Mouse (Mus musculus) Patski (cell line): ENCODE results near the gene Krt88. TPM values are rescaled to one million over a fixed set of nuclear protein-coding genes. Genes with fewer than 3 reads are reported as not detected.
A peak's percentile ranks its signal among the peaks of the same experiment; 100 is the strongest.

Source experiments
- ATAC-seq: fragments of 100-300 bp; one replicate; pipeline ENCODE4 v1.8.0; 2021
- CTCF ChIA-PET: fragments of 350-600 bp; sonication (Branson Sonifier 250); formaldehyde crosslinking; loops from one replicate; lab custom pipeline; 2022; ENCODE audit warnings: inconsistent platforms; lab: Charles Lee
- POLR2A ChIA-PET: fragments of 350-600 bp; sonication (Branson Sonifier 250); formaldehyde crosslinking; loops from one replicate; lab custom pipeline; 2022; ENCODE audit warnings: antibody characterized with exemption, inconsistent platforms; lab: Charles Lee
- DNase-seq: peaks from one replicate; pipeline ENCODE4 v3.0.0-alpha.2; 2011; ENCODE audit warnings: low read depth, low spot score
- H3K27me3 ChIP-seq: fragments of 371-371 bp; one replicate; pipeline ENCODE4 v1.5.1; 2021
- CTCF ChIP-seq: fragments of 100-300 bp; IDR thresholded peaks from one replicate; pipeline ENCODE4 v1.5.1; 2021
- in situ Hi-C: fragments of 300-500 bp; cut with MboI; formaldehyde crosslinking; loops from 3 replicates; pipeline ENCODE4 v1.11.1; 2018; ENCODE audit warnings: low pct_unique_long_range_greater_than_20kb, mixed read lengths
- polyA plus RNA-seq: library from polyadenylated mRNA; unstranded; gene quantifications from one replicate; pipeline ENCODE4 v1.2.3, GENCODE M21; 2021

Krt88 gene
- polyA plus RNA-seq, 1 experiment from 2014 or later = not detected

DNA sequence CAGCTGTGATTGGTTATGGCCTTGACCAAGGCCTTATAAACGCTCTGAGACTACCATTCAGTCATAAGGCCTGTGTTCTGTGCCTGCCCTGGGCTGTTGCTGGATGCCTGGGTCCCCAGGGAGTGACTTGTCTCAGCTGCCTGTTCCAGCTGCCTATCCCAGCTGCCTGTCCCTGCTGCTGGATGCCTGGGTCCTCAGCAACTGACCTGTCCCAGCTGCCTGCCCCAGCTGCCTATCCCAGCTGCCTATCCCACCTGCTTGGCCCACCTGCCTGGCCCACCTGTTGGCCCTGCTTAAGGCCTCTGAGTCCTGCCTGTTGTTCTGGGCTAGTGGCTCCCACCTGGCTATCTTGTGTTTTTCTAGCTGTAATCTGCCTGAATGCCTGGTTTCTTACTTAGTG is 46.7 kb downstream of the Krt88 start:
- POLR2A ChIA-PET = no interaction called here
- CTCF ChIA-PET = no interaction called here
- DNase-seq = no peak
- H3K27me3 ChIP-seq = no peaks in the 10 kb centered on the region
- in situ Hi-C loops = no loop called here
- no peak for TF ChIP-seq CTCF
- no peak for ATAC-seq

DNA sequence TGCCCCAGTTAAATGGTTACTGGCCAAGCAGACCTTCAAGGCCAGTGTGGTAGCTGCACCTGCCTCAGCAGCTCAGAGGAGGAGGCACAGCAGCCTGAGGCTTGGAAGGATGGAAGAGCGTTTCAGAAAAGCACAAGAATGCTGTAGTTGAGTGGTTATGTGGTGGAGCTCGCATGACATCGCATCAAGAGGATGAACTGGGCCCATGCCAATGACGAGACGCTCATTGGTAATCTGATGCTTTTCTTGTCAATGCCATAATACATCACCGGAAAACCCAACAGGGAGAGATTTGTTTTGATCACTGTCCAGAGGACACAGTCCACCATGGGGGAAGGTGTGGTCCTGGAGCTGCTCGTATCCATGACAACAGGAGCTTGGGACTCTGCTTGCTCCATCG is 47.7 kb downstream of the Krt88 start:
- no peaks in the 10 kb centered on the region for H3K27me3 ChIP-seq
- no peak for DNase-seq
- ChIA-PET POLR2A (no interaction called here), CTCF (interaction anchor here (1.1 to 3.5 kb wide), 3 partner anchors 108 to 157 kb away, joined by 3 to 23 read pairs (median 4); no protein-coding TSS in a partner anchor)
- in situ Hi-C loops = loop anchor here (5.0 kb wide), 2 partner anchors 38 to 153 kb away; no protein-coding TSS in a partner anchor
- ATAC-seq = no peak
- no peak for TF ChIP-seq CTCF

DNA sequence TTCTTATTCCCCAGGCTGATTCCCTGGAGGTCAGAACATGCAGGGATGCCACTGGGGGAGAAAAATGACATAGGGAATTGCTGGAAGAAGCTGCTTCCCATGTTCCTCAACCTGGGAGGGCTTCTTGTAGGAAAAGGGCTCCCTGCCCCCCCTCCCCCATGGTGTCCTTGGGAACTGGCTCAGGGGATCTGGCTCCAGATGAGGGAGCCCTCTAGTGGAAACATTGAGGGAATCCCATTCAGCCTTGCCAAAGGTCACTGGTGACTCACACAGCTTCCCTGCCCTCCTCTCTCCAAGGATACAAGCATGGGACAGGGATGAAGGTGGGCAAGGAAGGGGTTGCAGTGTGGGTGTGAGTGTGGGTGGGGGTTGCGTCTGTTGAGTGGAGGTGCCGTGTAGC is 49.6 kb downstream of the Krt88 start:
- in situ Hi-C loops = loop anchor here (5.0 kb wide), 2 partner anchors 40 to 155 kb away; no protein-coding TSS in a partner anchor
- ChIA-PET POLR2A (interaction anchor here (1.4 kb wide), 1 partner anchor 10 kb away, joined by 6 read pairs; no protein-coding TSS in a partner anchor), CTCF (interaction anchor here (0.8 to 3.5 kb wide), 11 partner anchors 11 to 487 kb away, joined by 3 to 23 read pairs (median 3); partner anchors contain the start of genes Krt80 and Krt86)
- peak; percentile 27 for DNase-seq
- ATAC-seq = peak; percentile 47
- TF ChIP-seq CTCF = no peak
- H3K27me3 ChIP-seq = no peaks in the 10 kb centered on the region

Other genes with a start within 250 kb of the Krt88 start
- 6.8 TPM for gene Grasp, start 223.6 kb upstream of the Krt88 start, polyA plus RNA-seq
- 2.2 TPM for gene Nr4a1, start 193.5 kb upstream of the Krt88 start, polyA plus RNA-seq
- gene Atg101, start 163.5 kb upstream of the Krt88 start, polyA plus RNA-seq = 48.6 TPM
- gene 6030408B16Rik, start 154.5 kb upstream of the Krt88 start, polyA plus RNA-seq = not detected
- gene Krt80, start 77.6 kb upstream of the Krt88 start, polyA plus RNA-seq = 16.7 TPM
- 5.1 TPM for gene Krt7, start 36.7 kb upstream of the Krt88 start, polyA plus RNA-seq
- gene Krt87, start 8.9 kb upstream of the Krt88 start, polyA plus RNA-seq = not detected
- gene Krt81, start 16.0 kb downstream of the Krt88 start, polyA plus RNA-seq = not detected
- gene Krt86, start 25.7 kb downstream of the Krt88 start, polyA plus RNA-seq = not detected
- gene Krt83, start 43.8 kb downstream of the Krt88 start, polyA plus RNA-seq = not detected
- gene Gm49425, start 69.5 kb downstream of the Krt88 start, polyA plus RNA-seq = not detected
- gene Krt84, start 85.1 kb downstream of the Krt88 start, polyA plus RNA-seq = not detected
- gene Krt82, start 102.9 kb downstream of the Krt88 start, polyA plus RNA-seq = not detected
- gene Krt90, start 115.2 kb downstream of the Krt88 start, polyA plus RNA-seq = 0.27 TPM
- not detected for gene Krt75, start 126.2 kb downstream of the Krt88 start, polyA plus RNA-seq
- gene Gm5414, start 180.4 kb downstream of the Krt88 start, polyA plus RNA-seq = not detected
- not detected for gene Gm5478, start 199.6 kb downstream of the Krt88 start, polyA plus RNA-seq
- not detected for gene Krt6b, start 232.5 kb downstream of the Krt88 start, polyA plus RNA-seq
- gene Krt6a, start 246.6 kb downstream of the Krt88 start, polyA plus RNA-seq = not detected